Mouse (Mus musculus): ENCODE measurements around the gene Tspo2. TPM values are rescaled to one million over a fixed set of nuclear protein-coding genes. Genes with fewer than 3 reads are reported as not detected.

Gene Tspo2
- polyA plus RNA-seq, 1 experiment from 2014 or later = 1.5 TPM

DNA sequence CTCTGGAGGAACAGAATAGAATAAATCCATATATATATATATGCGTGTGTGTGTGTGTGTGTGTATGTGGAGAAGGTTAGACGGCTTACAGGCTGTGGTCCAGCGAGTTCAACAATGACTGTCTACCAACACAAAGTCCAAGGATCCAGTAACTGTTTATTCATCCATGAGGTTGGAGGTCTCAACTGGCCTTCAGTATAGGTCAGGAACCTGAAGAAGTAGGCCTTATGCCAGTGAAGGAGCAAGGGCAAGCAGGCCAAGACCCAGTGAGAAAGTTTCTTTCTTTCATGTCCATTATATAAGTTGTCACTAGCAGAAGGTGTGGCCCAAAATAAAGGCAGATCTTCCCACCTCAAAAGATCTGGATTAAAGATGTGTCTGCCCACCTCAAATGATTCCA lies 48.6 kb downstream of the Tspo2 start:
- Histone ChIP-seq H3K27ac (ENCODE audit: low read depth) (no peak overlapping the region), H3K36me3 (ENCODE audit: insufficient read depth) (peaks cover 34% of the 10 kb centered on the region), H3K4me1 (ENCODE audit: insufficient read depth) (peaks cover under 1% of the 10 kb centered on the region; the same call in 1 of the 2 replicates), H3K9me3 (ENCODE audit: low read depth, low read length) (no peaks in the 10 kb centered on the region), H3K27me3 (ENCODE audit: insufficient read depth, low read length) (no peaks in the 10 kb centered on the region), H3K9ac (no peak overlapping the region), H3K4me2 (no peak overlapping the region), H3K4me3 (ENCODE audit: low read depth, low read length) (no peak overlapping the region)
- ATAC-seq (ENCODE audit: insufficient read depth) (no peak), DNase-seq (no peak)
- no peak for TF ChIP-seq CTCF (IDR thresholded peaks at IDR 0.05; ENCODE audit: low read depth)
- 87% methylated on average over 3 of the region's 3 CpGs for WGBS

DNA sequence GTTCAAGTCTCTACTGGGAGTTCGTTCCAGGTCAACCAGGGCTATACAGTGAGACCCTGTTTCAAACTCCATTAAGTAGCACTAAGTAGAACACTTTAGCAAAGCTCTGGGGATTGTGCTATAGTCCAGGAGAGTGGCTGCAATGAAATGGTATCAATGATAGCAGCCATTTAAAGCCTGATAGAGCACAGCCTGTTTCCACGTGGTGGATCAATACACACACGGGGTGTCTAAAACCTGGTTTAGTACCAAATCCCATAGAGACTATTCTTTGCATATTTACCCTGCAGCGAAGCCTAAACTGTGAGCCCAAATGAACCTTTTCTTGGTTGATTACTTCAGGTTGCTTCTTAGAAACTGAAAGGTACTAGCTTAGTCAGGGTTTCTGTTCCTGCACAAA lies 49.6 kb downstream of the Tspo2 start:
- Histone ChIP-seq H3K27me3 (ENCODE audit: insufficient read depth, low read length) (no peaks in the 10 kb centered on the region), H3K4me3 (ENCODE audit: low read depth, low read length) (no peak overlapping the region), H3K9ac (no peak overlapping the region), H3K36me3 (ENCODE audit: insufficient read depth) (peaks cover 43% of the 10 kb centered on the region), H3K4me1 (ENCODE audit: insufficient read depth) (no peaks in the 10 kb centered on the region; the same call in 1 of the 2 replicates), H3K9me3 (ENCODE audit: low read depth, low read length) (no peaks in the 10 kb centered on the region), H3K27ac (ENCODE audit: low read depth) (no peak overlapping the region), H3K4me2 (no peak overlapping the region)
- ATAC-seq (ENCODE audit: insufficient read depth) (no peak), DNase-seq (no peak)
- 86% methylated on average over 4 of the region's 4 CpGs for WGBS
- TF ChIP-seq CTCF (IDR thresholded peaks at IDR 0.05; ENCODE audit: low read depth) = no peak

Other genes with a start within 250 kb of the Tspo2 start
- 0.14 TPM in 1 of 2 replicates, not detected in the other for gene Trem1, start 218.8 kb downstream of the Tspo2 start, polyA plus RNA-seq (2014; fragmentation: Nextera tagmentation; extraction: Ambion mirVana)
- gene Trem3, start 203.7 kb downstream of the Tspo2 start, polyA plus RNA-seq (2014; fragmentation: Nextera tagmentation; extraction: Ambion mirVana) = 0.25 and 0.45 TPM in 2 replicates
- 0.13 TPM in 1 of 2 replicates, not detected in the other for gene Treml4, start 187.2 kb downstream of the Tspo2 start, polyA plus RNA-seq (2014; fragmentation: Nextera tagmentation; extraction: Ambion mirVana)
- gene Treml2, start 152.0 kb downstream of the Tspo2 start, polyA plus RNA-seq (2014; fragmentation: Nextera tagmentation; extraction: Ambion mirVana) = 0.12 and 0.43 TPM in 2 replicates
- 0.26 and 0.33 TPM in 2 replicates for gene B430306N03Rik, start 135.4 kb downstream of the Tspo2 start, polyA plus RNA-seq (2014; fragmentation: Nextera tagmentation; extraction: Ambion mirVana)
- 6.2 and 6.5 TPM in 2 replicates for gene Trem2, start 105.1 kb downstream of the Tspo2 start, polyA plus RNA-seq (2014; fragmentation: Nextera tagmentation; extraction: Ambion mirVana)
- gene Treml1, start 91.6 kb downstream of the Tspo2 start, polyA plus RNA-seq (2014; fragmentation: Nextera tagmentation; extraction: Ambion mirVana) = 2.5 and 3.1 TPM in 2 replicates
- gene Nfya, start 41.6 kb downstream of the Tspo2 start, polyA plus RNA-seq (2014; fragmentation: Nextera tagmentation; extraction: Ambion mirVana) = 30.3 and 30.5 TPM in 2 replicates
- 75.2 and 77.9 TPM in 2 replicates for gene Oard1, start 41.5 kb downstream of the Tspo2 start, polyA plus RNA-seq (2014; fragmentation: Nextera tagmentation; extraction: Ambion mirVana)
- 1.3 and 5.6 TPM in 2 replicates for gene Apobec2, start 18.6 kb downstream of the Tspo2 start, polyA plus RNA-seq (2014; fragmentation: Nextera tagmentation; extraction: Ambion mirVana)
- 1.4 and 1.5 TPM in 2 replicates for gene Unc5cl, start 3.4 kb upstream of the Tspo2 start, polyA plus RNA-seq (2014; fragmentation: Nextera tagmentation; extraction: Ambion mirVana)